In genomic region chr2:172996207-172996606, GRCm38 (mm10) we compare ENCODE assay signal across 9 mouse cellular contexts. TPM values are rescaled to one million over a fixed set of nuclear protein-coding genes. Genes with fewer than 3 reads are reported as not detected.
DNase-seq lines count a peak whose midpoint lies in the region; ATAC-seq and TF ChIP-seq lines count a peak whose summit lies in the region.
"Had no signal": no experiment of that assay in that cellular context is flagged by ENCODE, and none has a peak within 500 bp of the region (broad histone marks: within the 10 kb centered on the region; RNA-seq: fewer than 3 reads in every experiment).

No protein-coding gene starts in this region.

- peaks cover 14% of the 10 kb centered on the region for H3K4me1 ChIP-seq in kidney, adult 2 months (ENCODE audit: control insufficient read depth, insufficient read depth, low read length)
- peaks cover 6% of the 10 kb centered on the region for H3K4me1 ChIP-seq in kidney, embryonic 16.5 days (ENCODE audit: insufficient read depth, low read length)
- peaks cover 15% of the 10 kb centered on the region for H3K4me1 ChIP-seq in embryonic facial prominence, embryonic 10.5 days
- H3K4me1 ChIP-seq in liver, postnatal 0 days (ENCODE audit: insufficient read depth) = peaks cover 7% of the 10 kb centered on the region

- no peak for TF ChIP-seq EP300 in liver, postnatal 0 days (IDR thresholded peaks at IDR 0.05; ENCODE audit: low read depth)

- ATAC-seq in kidney, embryonic 16.5 days (ENCODE audit: low FRiP score, low TSS enrichment) = no peak
- no peak for ATAC-seq in liver, postnatal 0 days
- no peak for ATAC-seq in activated CD4-positive, CD25-positive, alpha-beta regulatory T cell, adult 4 months

- no peak for TF ChIP-seq POLR2A in kidney, adult 2 months (IDR thresholded peaks at IDR 0.05; ENCODE audit: low read depth, low read length)

- no peaks in the 10 kb centered on the region for H3K36me3 ChIP-seq in kidney, adult 2 months (ENCODE audit: control insufficient read depth, insufficient read depth, low read length)
- no peaks in the 10 kb centered on the region for H3K36me3 ChIP-seq in kidney, embryonic 16.5 days (ENCODE audit: insufficient read depth, low read length)
- H3K36me3 ChIP-seq in embryonic facial prominence, embryonic 10.5 days (replicated peaks) = peaks cover under 1% of the 10 kb centered on the region; the same call in 1 of the 2 replicates
- H3K36me3 ChIP-seq in liver, postnatal 0 days (replicated peaks; ENCODE audit: insufficient read depth, low read length) = no peaks in the 10 kb centered on the region
- H3K36me3 ChIP-seq: heart, embryonic 13.5 days had no signal

- H3K9me3 ChIP-seq in kidney, embryonic 16.5 days (ENCODE audit: low read length) = no peaks in the 10 kb centered on the region
- no peaks in the 10 kb centered on the region for H3K9me3 ChIP-seq in embryonic facial prominence, embryonic 10.5 days
- no peaks in the 10 kb centered on the region for H3K9me3 ChIP-seq in liver, postnatal 0 days (ENCODE audit: low read length)
- H3K9me3 ChIP-seq: heart, embryonic 13.5 days had no signal

- H3K9ac ChIP-seq in kidney, embryonic 16.5 days (replicated peaks; ENCODE audit: low read length) = no peak overlapping the region
- no peak overlapping the region for H3K9ac ChIP-seq in liver, postnatal 0 days (replicated peaks)
- H3K9ac ChIP-seq: heart, embryonic 13.5 days had no signal

- H3K27ac ChIP-seq in kidney, adult 2 months (ENCODE audit: insufficient read depth, low read depth, low read length) = no peak overlapping the region
- H3K27ac ChIP-seq in kidney, embryonic 16.5 days (ENCODE audit: low read length) = no peak overlapping the region
- H3K27ac ChIP-seq in embryonic facial prominence, embryonic 10.5 days (replicated peaks) = 0 out of 2 replicates have a peak overlapping the region, but pooled peaks have one; percentile 35
- no peak overlapping the region for H3K27ac ChIP-seq in liver, postnatal 0 days (ENCODE audit: low read depth)
- H3K27ac ChIP-seq: heart, embryonic 13.5 days had no signal

- H3K4me2 ChIP-seq in kidney, embryonic 16.5 days (replicated peaks; ENCODE audit: low read depth, low read length) = no peak overlapping the region
- H3K4me2 ChIP-seq in liver, postnatal 0 days (ENCODE audit: low read depth, low read length) = no peak overlapping the region
- H3K4me2 ChIP-seq: heart, embryonic 13.5 days had no signal

- WGBS in kidney, adult 2 months = 12% methylated on average over 4 of the region's 4 CpGs
- WGBS in kidney, embryonic 16.5 days = 12% methylated on average over 4 of the region's 4 CpGs
- WGBS in embryonic facial prominence, embryonic 10.5 days = 15% methylated on average over 4 of the region's 4 CpGs
- 18% methylated on average over 4 of the region's 4 CpGs for WGBS in liver, postnatal 0 days (ENCODE audit: insufficient replicate concordance)

- peak; percentile 72 for DNase-seq in kidney, adult 2 months
- peak; percentile 72 for DNase-seq in T-cell, adult 2 months (ENCODE audit: low spot score)
- DNase-seq in embryonic facial prominence, embryonic 10.5 days (ENCODE audit: low spot score) = peak; percentile 84
- peak; percentile 81 for DNase-seq in kidney, adult 9 months
- peak; percentile 78 for DNase-seq in liver, postnatal 0 days
- peak; percentile 54 to 70 for DNase-seq in right cerebral cortex, postnatal 36 days (ENCODE audit: low spot score in 2 of 2)

- no peaks in the 10 kb centered on the region for H3K27me3 ChIP-seq in kidney, adult 2 months (replicated peaks; ENCODE audit: control insufficient read depth, insufficient read depth, low read length)
- H3K27me3 ChIP-seq in kidney, embryonic 16.5 days (ENCODE audit: insufficient read depth, low read length) = no peaks in the 10 kb centered on the region; the same call in 1 of the 2 replicates
- H3K27me3 ChIP-seq in embryonic facial prominence, embryonic 10.5 days (replicated peaks; ENCODE audit: low read depth, poor library complexity, severe bottlenecking) = peaks cover 5% of the 10 kb centered on the region; the same call in 1 of the 2 replicates
- H3K27me3 ChIP-seq in liver, postnatal 0 days (ENCODE audit: insufficient read depth, low read length) = no peaks in the 10 kb centered on the region; the same call in 1 of the 2 replicates

- TF ChIP-seq CTCF in kidney, adult 2 months (conservative IDR thresholded peaks at IDR 0.05; ENCODE audit: insufficient read depth, insufficient read length, low read depth, low read length) = peak; percentile 88
- TF ChIP-seq CTCF in liver, postnatal 0 days (IDR thresholded peaks at IDR 0.05; ENCODE audit: low read depth) = peak; percentile 86

- no peak overlapping the region for H3K4me3 ChIP-seq in kidney, adult 2 months (ENCODE audit: insufficient read depth, low read depth, low read length)
- H3K4me3 ChIP-seq in kidney, embryonic 16.5 days (ENCODE audit: low read length) = no peak overlapping the region
- H3K4me3 ChIP-seq in embryonic facial prominence, embryonic 10.5 days = no peak overlapping the region
- H3K4me3 ChIP-seq in liver, postnatal 0 days (ENCODE audit: low read depth, low read length) = no peak overlapping the region
- H3K4me3 ChIP-seq: heart, embryonic 13.5 days had no signal

RNA-seq across cellular contexts. Expression of gene Rae1, which starts 3.7 kb away (rescaled TPM):
- 53.8 and 56.7 TPM in 2 replicates for polyA plus RNA-seq in kidney, adult 2 months (2012; rRNA removed)
- polyA plus RNA-seq in kidney, embryonic 16.5 days (2015; fragmentation: Nextera tagmentation; extraction: Ambion mirVana) = 143 and 146 TPM in 2 replicates
- polyA plus RNA-seq in embryonic facial prominence, embryonic 10.5 days (2016; fragmentation: Nextera tagmentation; extraction: Ambion mirVana) = 176 and 179 TPM in 2 replicates
- polyA plus RNA-seq in liver, postnatal 0 days (2015; fragmentation: Nextera tagmentation; extraction: Ambion mirVana) = 40.0 and 41.5 TPM in 2 replicates
- 10 to 100 TPM; 54.5 to 63.6 TPM for polyA plus RNA-seq in activated CD4-positive, CD25-positive, alpha-beta regulatory T cell, adult 4 months (2017; shearing (Covaris generic))

RNA-seq across cellular contexts. Expression of gene Spo11, which starts 18.7 kb away (rescaled TPM):
- polyA plus RNA-seq in kidney, adult 2 months (2012; rRNA removed) = 0.14 and 0.17 TPM in 2 replicates
- 0.05 and 0.23 TPM in 2 replicates for polyA plus RNA-seq in kidney, embryonic 16.5 days (2015; fragmentation: Nextera tagmentation; extraction: Ambion mirVana)
- polyA plus RNA-seq in embryonic facial prominence, embryonic 10.5 days (2016; fragmentation: Nextera tagmentation; extraction: Ambion mirVana) = 0.26 and 0.46 TPM in 2 replicates
- 0.07 and 0.09 TPM in 2 replicates for polyA plus RNA-seq in liver, postnatal 0 days (2015; fragmentation: Nextera tagmentation; extraction: Ambion mirVana)
- 1 to 10 TPM; 3.5 to 5.2 TPM for polyA plus RNA-seq in activated CD4-positive, CD25-positive, alpha-beta regulatory T cell, adult 4 months (2017; shearing (Covaris generic))

RNA-seq across cellular contexts. Expression of gene Rbm38, which starts 24.1 kb away (rescaled TPM):
- 19.9 and 37.9 TPM in 2 replicates for polyA plus RNA-seq in kidney, adult 2 months (2012; rRNA removed)
- polyA plus RNA-seq in kidney, embryonic 16.5 days (2015; fragmentation: Nextera tagmentation; extraction: Ambion mirVana) = 35.4 and 37.0 TPM in 2 replicates
- polyA plus RNA-seq in embryonic facial prominence, embryonic 10.5 days (2016; fragmentation: Nextera tagmentation; extraction: Ambion mirVana) = 85.7 and 95.6 TPM in 2 replicates
- polyA plus RNA-seq in liver, postnatal 0 days (2015; fragmentation: Nextera tagmentation; extraction: Ambion mirVana) = 124 and 126 TPM in 2 replicates
- 100 to 1,000 TPM; 154 to 186 TPM for polyA plus RNA-seq in activated CD4-positive, CD25-positive, alpha-beta regulatory T cell, adult 4 months (2017; shearing (Covaris generic))

RNA-seq across cellular contexts. Expression of gene Bmp7, which starts 56.1 kb away (rescaled TPM):
- 47.6 and 51.2 TPM in 2 replicates for polyA plus RNA-seq in kidney, adult 2 months (2012; rRNA removed)
- 39.8 and 49.7 TPM in 2 replicates for polyA plus RNA-seq in kidney, embryonic 16.5 days (2015; fragmentation: Nextera tagmentation; extraction: Ambion mirVana)
- polyA plus RNA-seq in embryonic facial prominence, embryonic 10.5 days (2016; fragmentation: Nextera tagmentation; extraction: Ambion mirVana) = 19.8 and 20.9 TPM in 2 replicates
- 0.32 and 0.49 TPM in 2 replicates for polyA plus RNA-seq in liver, postnatal 0 days (2015; fragmentation: Nextera tagmentation; extraction: Ambion mirVana)
- 10 to 100 TPM; 11.5 to 17.0 TPM for polyA plus RNA-seq in activated CD4-positive, CD25-positive, alpha-beta regulatory T cell, adult 4 months (2017; shearing (Covaris generic))
